Mouse (Mus musculus) bone marrow, adult 2 months (tissue): ENCODE results near the gene Robo3.

Source experiments
- CTCF ChIP-seq: fragments of 200-500 bp; IDR thresholded peaks from 2 replicates; pipeline ENCODE4 v1.5.1; 2011; ENCODE audit warnings: low read length, control low read depth; ENCODE audit not compliant: control insufficient read depth, insufficient read depth
- POLR2A ChIP-seq: fragments of 200-500 bp; IDR thresholded peaks from 2 replicates; pipeline ENCODE4 v1.6.1; 2011; ENCODE audit warnings: low read depth, mild to moderate bottlenecking, control low read depth, low read length, borderline replicate concordance; ENCODE audit not compliant: control insufficient read depth

GRCm38 (mm10) chr9:37455868-37456267 is 22.8 kb upstream of the Robo3 start:
- TF ChIP-seq CTCF: no peak
- TF ChIP-seq POLR2A: no peak
